Mouse (Mus musculus): ENCODE measurements at regions not wholly inside any gene's neighbourhood (a gene's known extent, or its start where the extent isn't known, plus 50 kb on each side); places are given as distances from the start of the nearest gene placed in this dataset.
A peak's percentile ranks its signal among the peaks of the same experiment; 100 is the strongest.

DNA sequence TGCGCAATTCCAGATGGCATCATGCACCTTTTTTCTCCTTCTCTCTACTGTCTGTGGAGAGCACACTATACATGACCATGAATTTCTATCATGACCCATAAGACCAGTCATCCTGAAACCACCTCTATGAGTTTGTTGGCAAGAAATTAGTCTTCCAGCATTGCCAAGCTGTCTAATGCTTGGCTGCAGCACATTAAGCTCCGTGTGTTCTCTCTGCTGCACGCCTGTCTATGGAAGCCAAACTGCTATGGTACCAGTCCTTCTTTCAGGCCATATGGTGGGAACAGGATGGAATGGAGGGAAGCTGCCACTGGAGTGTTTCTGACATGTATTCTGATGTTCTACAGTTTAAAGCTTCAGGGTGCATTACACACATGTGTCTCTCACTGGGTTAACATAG, 121.0 kb upstream of the Cblb start:
- Histone ChIP-seq H3K4me1 (ENCODE audit: control insufficient read depth, insufficient read depth, low read depth, low read length) (no peaks in the 10 kb centered on the region), H3K27me3 (replicated peaks; ENCODE audit: control insufficient read depth, insufficient read depth, low read length) (no peaks in the 10 kb centered on the region), H3K4me2 (ENCODE audit: low read length) (no peak overlapping the region), H3K9me3 (ENCODE audit: control insufficient read depth, low read length) (no peaks in the 10 kb centered on the region), H3K27ac (ENCODE audit: low read depth, low read length) (no peak overlapping the region), H3K36me3 (ENCODE audit: control insufficient read depth, insufficient read depth, low read length) (no peaks in the 10 kb centered on the region), H3K9ac (ENCODE audit: low read depth, low read length) (no peak overlapping the region), H3K4me3 (ENCODE audit: low read length) (no peak overlapping the region)
- peak; percentile 94 for ATAC-seq
- WGBS = 70% methylated on average over 3 of the region's 3 CpGs

DNA sequence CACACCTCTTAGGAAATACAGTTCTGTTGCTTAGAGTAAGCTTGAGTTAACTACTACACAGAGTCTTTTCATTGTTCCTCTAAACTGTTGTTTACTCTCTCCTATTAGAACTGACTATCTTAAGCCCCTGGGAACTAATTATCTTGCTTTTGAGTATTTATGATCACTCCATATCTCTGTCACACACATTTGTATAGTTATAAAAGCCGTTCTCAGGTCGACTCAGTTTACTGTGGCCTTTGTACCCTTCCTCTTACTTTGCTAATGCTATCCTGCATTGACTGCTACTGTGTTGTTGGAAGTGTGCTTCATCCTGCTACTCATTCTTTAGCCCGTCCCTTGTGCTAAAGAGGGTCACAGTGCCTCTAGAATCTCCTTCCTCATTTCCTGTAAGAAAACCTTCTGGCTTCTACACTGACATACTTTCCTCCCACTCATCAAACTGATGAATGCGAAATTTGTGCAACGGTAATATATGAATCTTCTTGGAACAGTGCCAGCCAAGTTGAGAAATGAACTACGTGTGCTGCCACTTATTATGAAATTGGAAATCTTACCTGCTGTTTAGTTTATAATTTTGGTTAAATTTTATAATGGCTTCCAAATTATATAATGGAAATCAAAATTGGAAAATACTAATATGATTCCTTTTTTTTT, 119.8 kb upstream of the Cblb start:
- Histone ChIP-seq H3K4me2 (ENCODE audit: low read length) (no peak overlapping the region), H3K9me3 (ENCODE audit: control insufficient read depth, low read length) (no peaks in the 10 kb centered on the region), H3K36me3 (ENCODE audit: control insufficient read depth, insufficient read depth, low read length) (no peaks in the 10 kb centered on the region), H3K4me1 (ENCODE audit: control insufficient read depth, insufficient read depth, low read depth, low read length) (peaks cover 5% of the 10 kb centered on the region), H3K9ac (ENCODE audit: low read depth, low read length) (no peak overlapping the region), H3K27me3 (replicated peaks; ENCODE audit: control insufficient read depth, insufficient read depth, low read length) (no peaks in the 10 kb centered on the region), H3K27ac (ENCODE audit: low read depth, low read length) (no peak overlapping the region), H3K4me3 (ENCODE audit: low read length) (no peak overlapping the region)
- 73% methylated on average over 6 of the region's 6 CpGs for WGBS
- no peak for ATAC-seq

DNA sequence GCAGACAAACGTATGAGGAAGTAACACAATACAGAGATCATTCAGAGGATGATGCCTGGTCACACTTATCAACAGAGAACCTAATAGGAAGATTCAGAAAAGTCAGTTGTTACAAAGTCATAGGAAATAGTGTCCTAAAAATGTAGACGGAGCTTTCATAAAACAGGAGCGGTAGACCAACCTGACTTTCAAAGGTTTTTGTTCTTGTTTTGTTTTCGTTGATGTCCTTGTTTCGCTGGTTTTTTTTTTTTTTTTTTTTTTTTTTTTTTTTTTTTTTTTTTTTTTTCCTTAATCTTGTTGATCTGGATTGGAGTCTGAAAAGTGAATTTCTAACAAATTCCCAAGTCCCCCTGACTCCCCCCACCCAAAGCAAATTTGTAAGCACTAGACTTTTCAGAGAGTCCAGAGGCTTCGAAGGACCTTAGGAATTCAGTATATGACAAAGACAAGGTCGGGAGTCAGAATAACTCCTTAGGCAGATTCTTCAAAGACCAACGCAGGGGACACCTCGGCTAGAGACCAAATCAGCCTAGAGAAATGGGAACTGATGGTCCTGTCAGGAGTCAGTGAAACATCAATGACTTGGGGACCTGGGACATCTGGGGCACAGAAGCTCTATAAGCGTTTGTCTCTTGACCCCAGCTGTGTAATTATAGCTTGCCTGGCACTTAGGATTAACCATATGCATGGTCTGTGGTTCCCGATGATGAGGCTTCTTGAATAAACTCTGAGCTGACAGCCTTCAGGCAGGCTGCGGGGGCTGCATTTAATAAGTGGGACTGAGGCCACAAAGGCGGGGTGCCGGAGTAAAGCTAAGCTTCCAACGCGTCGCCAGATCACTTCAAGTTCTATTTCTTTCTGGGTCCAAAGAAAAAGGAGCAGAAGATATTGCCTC, 115.7 kb upstream of the Cblb start:
- H3K36me3 ChIP-seq (ENCODE audit: control insufficient read depth, insufficient read depth, low read length) = no peaks in the 10 kb centered on the region
- H3K4me2 ChIP-seq (ENCODE audit: low read length) = no peak overlapping the region
- 39% methylated on average over 17 of the region's 17 CpGs for WGBS
- H3K4me3 ChIP-seq (ENCODE audit: low read length) = no peak overlapping the region
- H3K27me3 ChIP-seq (replicated peaks; ENCODE audit: control insufficient read depth, insufficient read depth, low read length) = no peaks in the 10 kb centered on the region
- H3K4me1 ChIP-seq (ENCODE audit: control insufficient read depth, insufficient read depth, low read depth, low read length) = peaks cover 5% of the 10 kb centered on the region
- H3K27ac ChIP-seq (ENCODE audit: low read depth, low read length) = no peak overlapping the region
- peak overlapping the region; percentile 36 for H3K9ac ChIP-seq (ENCODE audit: low read depth, low read length)
- no peaks in the 10 kb centered on the region for H3K9me3 ChIP-seq (ENCODE audit: control insufficient read depth, low read length)
- peak; percentile 64 for ATAC-seq

DNA sequence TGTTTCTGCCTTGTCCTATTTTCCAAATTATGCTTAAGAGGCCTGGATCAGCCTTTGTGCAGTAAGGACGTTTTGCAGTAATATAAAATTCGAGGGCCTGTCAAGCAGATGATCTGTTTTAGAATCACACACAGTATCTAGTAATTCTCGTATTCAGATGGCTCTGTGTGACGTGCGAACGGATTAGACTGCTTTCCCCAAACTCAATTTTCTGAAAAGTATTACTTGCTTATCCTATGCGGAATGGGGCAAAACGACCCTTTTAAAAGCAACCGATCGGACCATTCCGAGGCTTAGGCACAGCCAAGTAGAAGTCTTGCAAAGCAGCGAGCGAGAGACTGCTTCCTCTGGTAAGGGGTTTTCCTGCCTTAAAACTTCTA, 115.1 kb upstream of the Cblb start:
- Histone ChIP-seq H3K4me3 (ENCODE audit: low read length) (no peak overlapping the region), H3K27ac (ENCODE audit: low read depth, low read length) (no peak overlapping the region), H3K9ac (ENCODE audit: low read depth, low read length) (no peak overlapping the region), H3K4me2 (ENCODE audit: low read length) (no peak overlapping the region), H3K27me3 (replicated peaks; ENCODE audit: control insufficient read depth, insufficient read depth, low read length) (no peaks in the 10 kb centered on the region), H3K4me1 (ENCODE audit: control insufficient read depth, insufficient read depth, low read depth, low read length) (peaks cover 5% of the 10 kb centered on the region), H3K9me3 (ENCODE audit: control insufficient read depth, low read length) (no peaks in the 10 kb centered on the region), H3K36me3 (ENCODE audit: control insufficient read depth, insufficient read depth, low read length) (no peaks in the 10 kb centered on the region)
- no peak for ATAC-seq
- WGBS = 72% methylated on average over 13 of the region's 13 CpGs

DNA sequence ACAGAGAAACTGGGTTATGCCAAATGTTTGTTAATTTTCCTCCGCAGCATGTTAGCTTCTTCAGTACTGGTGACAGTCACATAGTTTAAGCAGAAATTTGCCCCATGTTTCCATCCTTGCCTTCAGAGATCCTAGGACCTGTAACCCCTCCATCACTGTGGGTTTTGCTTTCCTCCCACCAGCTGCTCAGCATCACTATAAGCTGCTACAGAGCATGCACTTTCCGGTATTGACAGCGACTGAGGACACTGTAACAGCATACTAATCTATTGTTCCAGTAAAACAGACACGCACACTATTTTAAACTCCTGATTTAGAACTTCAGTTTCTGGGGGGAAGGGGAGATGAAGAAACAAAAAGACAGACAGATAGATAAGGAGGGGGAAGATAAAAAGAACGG, 114.7 kb upstream of the Cblb start:
- Histone ChIP-seq H3K4me3 (ENCODE audit: low read length) (no peak overlapping the region), H3K27me3 (replicated peaks; ENCODE audit: control insufficient read depth, insufficient read depth, low read length) (no peaks in the 10 kb centered on the region), H3K9ac (ENCODE audit: low read depth, low read length) (no peak overlapping the region), H3K4me1 (ENCODE audit: control insufficient read depth, insufficient read depth, low read depth, low read length) (peaks cover 5% of the 10 kb centered on the region), H3K9me3 (ENCODE audit: control insufficient read depth, low read length) (no peaks in the 10 kb centered on the region), H3K27ac (ENCODE audit: low read depth, low read length) (no peak overlapping the region), H3K36me3 (ENCODE audit: control insufficient read depth, insufficient read depth, low read length) (no peaks in the 10 kb centered on the region), H3K4me2 (ENCODE audit: low read length) (no peak overlapping the region)
- WGBS = 45% methylated on average over 5 of the region's 5 CpGs
- ATAC-seq = no peak; the same call in 1 of the 2 replicates

DNA sequence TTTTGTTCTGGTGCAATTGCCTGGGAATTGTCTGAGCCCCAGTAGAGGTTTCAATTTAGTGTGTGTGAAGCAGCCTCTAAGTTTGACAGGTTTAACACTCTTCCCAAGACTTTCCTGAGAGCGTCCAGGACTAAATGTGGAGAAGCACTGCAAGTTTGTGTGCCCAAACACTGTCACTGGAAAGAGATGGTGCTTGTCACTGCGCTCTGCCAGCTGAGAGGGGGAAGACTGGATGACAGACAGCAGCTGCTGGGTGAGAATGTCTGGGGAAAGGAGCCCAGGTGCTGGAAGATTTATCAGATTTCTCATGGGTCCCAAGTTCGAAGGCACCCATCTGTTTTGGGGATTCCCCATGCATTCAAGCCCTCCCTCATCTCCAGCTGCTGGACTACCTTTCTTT, 114.2 kb upstream of the Cblb start:
- WGBS = 41% methylated on average over 3 of the region's 3 CpGs
- H3K4me3 ChIP-seq (ENCODE audit: low read length) = no peak overlapping the region
- peaks cover 5% of the 10 kb centered on the region for H3K4me1 ChIP-seq (ENCODE audit: control insufficient read depth, insufficient read depth, low read depth, low read length)
- H3K4me2 ChIP-seq (ENCODE audit: low read length) = no peak overlapping the region
- H3K27ac ChIP-seq (ENCODE audit: low read depth, low read length) = no peak overlapping the region
- H3K27me3 ChIP-seq (replicated peaks; ENCODE audit: control insufficient read depth, insufficient read depth, low read length) = no peaks in the 10 kb centered on the region
- no peak for ATAC-seq
- no peaks in the 10 kb centered on the region for H3K36me3 ChIP-seq (ENCODE audit: control insufficient read depth, insufficient read depth, low read length)
- no peak overlapping the region for H3K9ac ChIP-seq (ENCODE audit: low read depth, low read length)
- H3K9me3 ChIP-seq (ENCODE audit: control insufficient read depth, low read length) = no peaks in the 10 kb centered on the region

DNA sequence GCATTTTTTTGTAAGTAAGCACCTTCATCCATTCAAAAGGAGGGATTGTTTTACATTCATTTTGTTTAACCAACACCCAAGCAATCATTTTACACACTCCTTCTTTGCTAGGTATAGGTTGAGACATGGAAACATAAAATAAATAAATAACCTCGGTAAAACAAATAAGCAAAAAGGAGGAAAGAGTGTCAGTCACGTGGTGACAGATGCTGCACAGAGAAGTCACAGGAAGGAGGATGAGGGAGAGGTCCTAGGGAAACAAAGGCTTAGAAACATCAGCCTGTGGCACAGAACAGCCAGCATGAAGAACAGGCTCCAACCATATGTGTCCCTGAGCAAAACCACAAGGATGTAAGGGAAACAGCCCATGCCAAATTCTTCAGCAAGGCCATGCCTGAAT, 113.5 kb upstream of the Cblb start:
- Histone ChIP-seq H3K27ac (ENCODE audit: low read depth, low read length) (no peak overlapping the region), H3K4me2 (ENCODE audit: low read length) (no peak overlapping the region), H3K4me1 (ENCODE audit: control insufficient read depth, insufficient read depth, low read depth, low read length) (peaks cover 5% of the 10 kb centered on the region), H3K4me3 (ENCODE audit: low read length) (no peak overlapping the region), H3K36me3 (ENCODE audit: control insufficient read depth, insufficient read depth, low read length) (no peaks in the 10 kb centered on the region), H3K9ac (ENCODE audit: low read depth, low read length) (no peak overlapping the region), H3K9me3 (ENCODE audit: control insufficient read depth, low read length) (no peaks in the 10 kb centered on the region), H3K27me3 (replicated peaks; ENCODE audit: control insufficient read depth, insufficient read depth, low read length) (no peaks in the 10 kb centered on the region)
- no peak for ATAC-seq
- 46% methylated on average over 2 of the region's 2 CpGs for whole genome bisulfite sequencing

DNA sequence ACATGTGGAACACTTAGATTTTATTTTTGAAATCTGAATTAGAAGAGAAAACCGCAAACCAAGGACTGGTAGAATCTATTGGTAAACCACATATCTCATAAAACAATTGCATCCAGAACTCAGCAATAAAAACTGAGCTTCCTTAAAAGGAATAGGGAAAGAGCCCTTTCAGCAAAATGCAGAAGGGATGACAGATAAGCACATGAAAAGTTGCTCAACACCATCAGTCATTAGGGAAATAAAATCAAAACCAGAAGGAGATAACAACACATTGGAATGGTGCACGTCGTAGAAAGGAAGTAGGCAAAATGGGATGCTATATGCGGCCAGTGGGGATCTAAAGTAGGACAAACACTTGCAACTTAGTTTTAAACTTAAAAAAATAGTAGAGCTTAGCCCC, 110.0 kb upstream of the Cblb start:
- Histone ChIP-seq H3K27ac (ENCODE audit: low read depth, low read length) (no peak overlapping the region), H3K9ac (ENCODE audit: low read depth, low read length) (no peak overlapping the region), H3K4me3 (ENCODE audit: low read length) (no peak overlapping the region), H3K27me3 (replicated peaks; ENCODE audit: control insufficient read depth, insufficient read depth, low read length) (no peaks in the 10 kb centered on the region), H3K4me1 (ENCODE audit: control insufficient read depth, insufficient read depth, low read depth, low read length) (no peaks in the 10 kb centered on the region), H3K9me3 (ENCODE audit: control insufficient read depth, low read length) (no peaks in the 10 kb centered on the region), H3K4me2 (ENCODE audit: low read length) (no peak overlapping the region), H3K36me3 (ENCODE audit: control insufficient read depth, insufficient read depth, low read length) (no peaks in the 10 kb centered on the region)
- no peak for ATAC-seq
- WGBS = 93% methylated on average over 4 of the region's 4 CpGs

DNA sequence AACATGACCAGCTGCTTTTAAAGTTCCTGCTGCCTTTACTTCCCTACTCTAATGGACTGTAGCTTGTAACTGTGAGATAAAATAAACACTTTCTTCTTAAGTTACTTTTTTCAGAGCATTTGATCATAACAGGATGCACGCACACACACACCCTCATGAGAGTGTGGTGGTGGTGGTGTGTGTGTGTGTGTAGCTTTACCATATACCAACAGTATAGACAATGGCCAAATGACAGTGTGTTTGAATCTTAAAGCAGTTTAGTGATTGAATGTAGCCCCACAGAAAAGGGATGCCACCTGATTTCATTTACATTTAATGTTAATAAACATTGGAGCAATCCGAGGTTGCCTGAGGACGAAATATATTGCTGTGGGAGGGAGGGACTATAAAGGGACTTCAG, 108.4 kb upstream of the Cblb start:
- no peak overlapping the region for H3K4me2 ChIP-seq (ENCODE audit: low read length)
- no peaks in the 10 kb centered on the region for H3K36me3 ChIP-seq (ENCODE audit: control insufficient read depth, insufficient read depth, low read length)
- no peak overlapping the region for H3K4me3 ChIP-seq (ENCODE audit: low read length)
- WGBS = 52% methylated on average over 3 of the region's 3 CpGs
- no peak overlapping the region for H3K27ac ChIP-seq (ENCODE audit: low read depth, low read length)
- no peaks in the 10 kb centered on the region for H3K4me1 ChIP-seq (ENCODE audit: control insufficient read depth, insufficient read depth, low read depth, low read length)
- H3K27me3 ChIP-seq (replicated peaks; ENCODE audit: control insufficient read depth, insufficient read depth, low read length) = no peaks in the 10 kb centered on the region
- no peaks in the 10 kb centered on the region for H3K9me3 ChIP-seq (ENCODE audit: control insufficient read depth, low read length)
- no peak for ATAC-seq
- H3K9ac ChIP-seq (ENCODE audit: low read depth, low read length) = no peak overlapping the region
